Mouse (Mus musculus): ENCODE measurements at regions not wholly inside any gene's neighbourhood (a gene's known extent, or its start where the extent isn't known, plus 50 kb on each side); places are given as distances from the start of the nearest gene placed in this dataset.
A peak's percentile ranks its signal among the peaks of the same experiment; 100 is the strongest.

DNA sequence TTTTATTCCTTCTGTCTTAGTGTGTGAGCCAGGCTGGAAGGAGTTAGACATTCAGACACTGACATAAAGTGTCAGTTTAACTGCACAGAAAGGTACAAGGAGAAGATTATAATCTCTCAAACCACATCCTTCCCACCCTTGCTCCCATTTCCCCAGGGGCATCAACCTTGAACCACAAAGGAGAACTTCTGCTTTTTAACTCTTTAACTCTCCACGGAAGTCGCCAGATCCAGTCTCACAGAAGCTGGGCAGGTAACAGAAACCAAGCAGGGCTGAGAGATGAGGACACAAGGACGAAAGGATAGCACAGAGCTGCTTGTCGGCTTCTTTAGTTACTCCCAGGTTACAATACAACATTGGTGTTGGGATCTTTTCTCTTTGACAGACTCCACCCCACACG, 176.0 kb upstream of the Nrip1 start:
- TF ChIP-seq POLR2A (IDR thresholded peaks at IDR 0.05; ENCODE audit: low read depth, low read length) (no peak), CTCF (conservative IDR thresholded peaks at IDR 0.05; ENCODE audit: insufficient read depth, insufficient read length, low read depth, low read length) (no peak)
- Histone ChIP-seq H3K27ac (ENCODE audit: insufficient read depth, low read depth, low read length) (no peak overlapping the region), H3K27me3 (replicated peaks; ENCODE audit: control insufficient read depth, insufficient read depth, low read length) (no peaks in the 10 kb centered on the region), H3K4me1 (ENCODE audit: control insufficient read depth, insufficient read depth, low read length) (peaks cover 2% of the 10 kb centered on the region; the same call in 1 of the 2 replicates), H3K4me3 (ENCODE audit: insufficient read depth, low read depth, low read length) (no peak overlapping the region), H3K36me3 (ENCODE audit: control insufficient read depth, insufficient read depth, low read length) (no peaks in the 10 kb centered on the region)
- DNase-seq, result no peak
- WGBS, result 87% methylated on average over 5 of the region's 5 CpGs

DNA sequence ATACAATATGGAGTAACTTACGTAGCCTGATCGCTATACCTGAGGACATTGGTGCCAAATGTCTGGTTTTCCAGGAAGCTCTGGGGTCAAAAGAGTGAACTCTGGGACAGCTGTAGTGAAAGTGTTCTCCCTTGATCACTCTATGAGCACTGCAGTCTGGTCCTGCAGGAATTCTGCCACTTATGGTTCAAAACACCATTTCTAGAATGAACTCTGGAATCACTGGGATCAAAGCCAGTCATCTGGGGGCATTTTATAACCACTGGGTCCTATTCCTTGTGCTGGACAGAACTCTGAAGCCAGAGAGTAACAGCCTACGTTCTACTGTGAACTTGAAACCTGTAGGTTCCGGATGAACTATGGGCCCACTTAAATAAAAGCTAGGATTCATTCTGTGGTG, 173.5 kb upstream of the Nrip1 start:
- WGBS, result 64% methylated on average over 4 of the region's 4 CpGs
- peak; percentile 67 for DNase-seq
- no peaks in the 10 kb centered on the region for H3K27me3 ChIP-seq (replicated peaks; ENCODE audit: control insufficient read depth, insufficient read depth, low read length)
- H3K27ac ChIP-seq (ENCODE audit: insufficient read depth, low read depth, low read length), result no peak overlapping the region
- no peaks in the 10 kb centered on the region for H3K36me3 ChIP-seq (ENCODE audit: control insufficient read depth, insufficient read depth, low read length)
- no peak for TF ChIP-seq CTCF (conservative IDR thresholded peaks at IDR 0.05; ENCODE audit: insufficient read depth, insufficient read length, low read depth, low read length)
- TF ChIP-seq POLR2A (IDR thresholded peaks at IDR 0.05; ENCODE audit: low read depth, low read length), result no peak
- no peak overlapping the region for H3K4me3 ChIP-seq (ENCODE audit: insufficient read depth, low read depth, low read length)
- H3K4me1 ChIP-seq (ENCODE audit: control insufficient read depth, insufficient read depth, low read length), result peaks cover 2% of the 10 kb centered on the region; the same call in 1 of the 2 replicates

DNA sequence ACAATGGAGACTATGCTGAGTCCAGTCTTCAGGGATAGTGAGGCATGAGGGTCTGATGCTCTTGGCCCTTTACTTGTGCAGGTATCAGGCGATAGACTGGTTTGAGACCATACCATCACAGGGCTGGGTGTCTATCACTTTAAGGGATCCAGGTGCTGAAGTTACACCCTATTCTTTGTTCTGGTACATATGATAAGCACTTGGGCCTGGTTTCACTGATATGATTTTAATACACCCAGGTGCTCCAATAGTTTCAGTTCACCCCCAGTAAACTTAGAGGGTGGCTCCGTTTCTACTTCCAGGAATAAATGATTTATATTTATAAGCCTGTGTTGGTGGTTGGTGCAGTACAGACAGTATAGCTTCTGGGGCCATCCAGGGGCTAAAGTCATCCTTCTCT, 173.0 kb upstream of the Nrip1 start:
- TF ChIP-seq CTCF (conservative IDR thresholded peaks at IDR 0.05; ENCODE audit: insufficient read depth, insufficient read length, low read depth, low read length) (no peak), POLR2A (IDR thresholded peaks at IDR 0.05; ENCODE audit: low read depth, low read length) (no peak)

DNA sequence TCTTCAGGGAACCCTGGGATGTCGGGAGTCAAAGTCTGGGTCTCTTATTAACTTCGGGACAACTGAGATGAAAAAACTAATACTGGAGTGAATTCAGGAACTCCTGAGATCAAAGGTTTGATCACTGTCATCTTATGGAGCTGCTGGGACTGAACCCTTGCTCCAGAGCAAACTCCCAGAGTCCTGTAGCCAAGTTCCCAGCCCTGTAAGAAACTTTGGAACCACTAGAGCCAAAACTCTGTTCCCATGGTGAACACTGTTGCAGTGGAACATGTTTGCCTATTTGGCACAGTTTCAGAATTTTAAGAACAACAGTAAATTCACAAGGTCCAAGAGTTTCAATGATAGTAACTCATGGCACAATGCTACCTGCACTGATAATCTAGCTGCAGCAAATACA, 172.3 kb upstream of the Nrip1 start:
- H3K4me3 ChIP-seq (ENCODE audit: insufficient read depth, low read depth, low read length), result no peak overlapping the region
- peak; percentile 69 for DNase-seq
- H3K4me1 ChIP-seq (ENCODE audit: control insufficient read depth, insufficient read depth, low read length), result peaks cover 7% of the 10 kb centered on the region; the same call in 1 of the 2 replicates
- no peaks in the 10 kb centered on the region for H3K36me3 ChIP-seq (ENCODE audit: control insufficient read depth, insufficient read depth, low read length)
- H3K27me3 ChIP-seq (replicated peaks; ENCODE audit: control insufficient read depth, insufficient read depth, low read length), result no peaks in the 10 kb centered on the region
- H3K27ac ChIP-seq (ENCODE audit: insufficient read depth, low read depth, low read length), result no peak overlapping the region
- TF ChIP-seq POLR2A (IDR thresholded peaks at IDR 0.05; ENCODE audit: low read depth, low read length) (no peak), CTCF (conservative IDR thresholded peaks at IDR 0.05; ENCODE audit: insufficient read depth, insufficient read length, low read depth, low read length) (no peak)
- WGBS, result 50% methylated on average over 2 of the region's 2 CpGs

More for the DNA sequence above, 173.0 kb upstream of the Nrip1 start:
- Histone ChIP-seq H3K27me3 (replicated peaks; ENCODE audit: control insufficient read depth, insufficient read depth, low read length) (no peaks in the 10 kb centered on the region), H3K4me3 (ENCODE audit: insufficient read depth, low read depth, low read length) (no peak overlapping the region), H3K27ac (ENCODE audit: insufficient read depth, low read depth, low read length) (no peak overlapping the region), H3K36me3 (ENCODE audit: control insufficient read depth, insufficient read depth, low read length) (no peaks in the 10 kb centered on the region), H3K4me1 (ENCODE audit: control insufficient read depth, insufficient read depth, low read length) (peaks cover 2% of the 10 kb centered on the region; the same call in 1 of the 2 replicates)
- DNase-seq, result no peak
- 84% methylated on average over 2 of the region's 2 CpGs for WGBS

DNA sequence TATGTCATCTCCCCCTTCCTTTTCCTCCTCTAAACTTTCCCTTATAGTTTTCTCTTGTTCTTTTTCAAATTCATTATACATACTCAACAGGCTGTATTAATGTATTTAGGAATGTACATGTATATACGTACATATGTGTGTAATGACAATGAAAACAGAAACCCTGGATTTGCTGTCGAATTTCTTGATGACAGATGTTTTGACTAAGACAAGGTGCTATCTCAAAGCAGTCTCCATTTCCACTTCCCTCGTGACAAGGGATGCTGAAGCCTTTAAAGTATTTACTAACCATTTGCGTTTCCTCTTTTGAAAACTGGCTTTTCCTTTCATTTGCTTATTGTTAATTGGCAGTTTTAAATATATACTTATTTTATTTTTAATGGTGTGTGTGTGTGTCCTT, 171.3 kb upstream of the Nrip1 start:
- DNase-seq, result no peak
- Histone ChIP-seq H3K27ac (ENCODE audit: insufficient read depth, low read depth, low read length) (no peak overlapping the region), H3K4me1 (ENCODE audit: control insufficient read depth, insufficient read depth, low read length) (peaks cover 9% of the 10 kb centered on the region; the same call in 1 of the 2 replicates), H3K27me3 (replicated peaks; ENCODE audit: control insufficient read depth, insufficient read depth, low read length) (no peaks in the 10 kb centered on the region), H3K4me3 (ENCODE audit: insufficient read depth, low read depth, low read length) (no peak overlapping the region), H3K36me3 (ENCODE audit: control insufficient read depth, insufficient read depth, low read length) (no peaks in the 10 kb centered on the region)
- WGBS, result 88% methylated on average over 4 of the region's 4 CpGs
- no peak for TF ChIP-seq POLR2A (IDR thresholded peaks at IDR 0.05; ENCODE audit: low read depth, low read length)
- no peak for TF ChIP-seq CTCF (conservative IDR thresholded peaks at IDR 0.05; ENCODE audit: insufficient read depth, insufficient read length, low read depth, low read length)

DNA sequence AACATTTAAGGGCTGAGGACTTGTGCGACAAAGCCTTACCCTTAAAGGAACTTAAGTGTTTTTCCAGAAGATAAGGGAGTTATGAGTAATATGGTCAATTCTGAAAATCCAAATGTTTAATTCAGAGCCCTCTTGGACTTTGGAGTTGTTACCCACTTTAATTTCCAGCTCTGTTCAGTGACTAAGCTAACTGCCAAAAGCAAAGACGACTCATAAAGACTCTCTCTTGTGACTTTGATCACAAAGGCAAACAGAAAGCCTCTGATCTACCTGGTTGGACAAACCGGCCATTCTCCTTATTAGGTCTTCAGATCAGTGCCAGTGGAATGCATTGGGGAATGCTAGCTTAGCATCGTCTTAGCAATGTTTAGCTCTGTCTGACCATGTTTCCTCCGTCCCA, 167.3 kb upstream of the Nrip1 start:
- TF ChIP-seq CTCF (conservative IDR thresholded peaks at IDR 0.05; ENCODE audit: insufficient read depth, insufficient read length, low read depth, low read length), result no peak
- no peak for TF ChIP-seq POLR2A (IDR thresholded peaks at IDR 0.05; ENCODE audit: low read depth, low read length)
- Histone ChIP-seq H3K36me3 (ENCODE audit: control insufficient read depth, insufficient read depth, low read length) (no peaks in the 10 kb centered on the region), H3K4me1 (ENCODE audit: control insufficient read depth, insufficient read depth, low read length) (peaks cover 13% of the 10 kb centered on the region; the same call in 1 of the 2 replicates), H3K27ac (ENCODE audit: insufficient read depth, low read depth, low read length) (peak overlapping the region; percentile 38; the same call in 1 of the 2 replicates), H3K4me3 (ENCODE audit: insufficient read depth, low read depth, low read length) (no peak overlapping the region), H3K27me3 (replicated peaks; ENCODE audit: control insufficient read depth, insufficient read depth, low read length) (no peaks in the 10 kb centered on the region)
- WGBS, result 49% methylated on average over 5 of the region's 5 CpGs
- DNase-seq, result peak; percentile 35

DNA sequence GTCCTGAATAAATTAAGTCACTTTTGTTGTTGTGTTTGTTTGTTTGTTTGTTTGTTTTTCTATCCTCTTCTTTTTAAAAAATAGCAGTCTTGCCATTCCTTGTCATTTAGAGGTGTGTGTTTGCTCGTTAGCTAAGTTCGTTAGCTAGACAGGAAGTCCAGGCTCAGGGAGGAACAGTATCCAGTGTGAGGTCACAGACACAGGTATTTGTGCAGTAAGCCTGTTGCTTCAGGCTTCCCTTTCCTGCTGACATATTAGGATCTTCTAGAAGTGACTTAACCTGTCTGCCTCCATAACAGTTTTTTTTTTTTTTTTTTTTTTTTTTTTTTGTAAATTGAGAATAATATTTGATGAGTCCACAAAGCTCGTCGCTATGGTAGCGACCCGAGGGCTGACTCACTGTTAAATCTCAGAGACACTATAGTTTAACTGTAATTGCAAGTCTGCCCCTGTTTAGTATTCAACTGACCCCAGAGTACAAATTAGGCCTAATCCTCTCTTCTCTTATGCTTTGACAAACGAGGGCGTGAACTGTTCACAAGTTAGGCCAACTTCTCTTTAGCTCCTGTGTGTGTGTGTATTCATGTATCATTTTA, 166.8 kb upstream of the Nrip1 start:
- no peak overlapping the region for H3K4me3 ChIP-seq (ENCODE audit: insufficient read depth, low read depth, low read length)
- TF ChIP-seq POLR2A (IDR thresholded peaks at IDR 0.05; ENCODE audit: low read depth, low read length), result no peak
- no peak for TF ChIP-seq CTCF (conservative IDR thresholded peaks at IDR 0.05; ENCODE audit: insufficient read depth, insufficient read length, low read depth, low read length)
- H3K4me1 ChIP-seq (ENCODE audit: control insufficient read depth, insufficient read depth, low read length), result peaks cover 11% of the 10 kb centered on the region; the same call in 1 of the 2 replicates
- H3K36me3 ChIP-seq (ENCODE audit: control insufficient read depth, insufficient read depth, low read length), result no peaks in the 10 kb centered on the region
- 60% methylated on average over 8 of the region's 8 CpGs for WGBS
- no peaks in the 10 kb centered on the region for H3K27me3 ChIP-seq (replicated peaks; ENCODE audit: control insufficient read depth, insufficient read depth, low read length)
- H3K27ac ChIP-seq (ENCODE audit: insufficient read depth, low read depth, low read length), result no peak overlapping the region
- no peak for DNase-seq

Measured in kidney, adult 2 months (tissue).